ENCODE assay signal across 16 mouse cellular contexts in genomic region chr3:99447813-99448212, GRCm38 (mm10).
"Had no signal": no experiment of that assay in that cellular context is flagged by ENCODE, and none has a peak within 500 bp of the region (broad histone marks: within the 10 kb centered on the region; RNA-seq: fewer than 3 reads in every experiment).

No protein-coding gene starts in this region.

- H3K4me3 ChIP-seq: kidney, embryonic 15.5 days; left cerebral cortex, adult 2 months; limb, embryonic 12.5 days; liver, embryonic 12.5 days; midbrain, embryonic 10.5 days; neural tube, embryonic 13.5 days; stomach, embryonic 15.5 days had no signal

- ATAC-seq: liver, embryonic 12.5 days; midbrain, embryonic 16.5 days had no signal

- H3K27ac ChIP-seq: kidney, embryonic 15.5 days; left cerebral cortex, adult 2 months; limb, embryonic 12.5 days; liver, embryonic 12.5 days; midbrain, embryonic 10.5 days; neural tube, embryonic 13.5 days; stomach, embryonic 15.5 days had no signal

- H3K27me3 ChIP-seq: kidney, embryonic 15.5 days; limb, embryonic 12.5 days; liver, embryonic 12.5 days; neural tube, embryonic 13.5 days; stomach, embryonic 15.5 days had no signal

- H3K4me2 ChIP-seq: kidney, embryonic 15.5 days; limb, embryonic 12.5 days; liver, embryonic 12.5 days; lung, embryonic 14.5 days; neural tube, embryonic 13.5 days; stomach, embryonic 15.5 days had no signal

- H3K4me1 ChIP-seq: kidney, embryonic 15.5 days; liver, embryonic 12.5 days; midbrain, embryonic 10.5 days; neural tube, embryonic 13.5 days; stomach, embryonic 15.5 days had no signal

- H3K9ac ChIP-seq: kidney, embryonic 15.5 days; limb, embryonic 12.5 days; liver, embryonic 12.5 days; lung, embryonic 14.5 days; neural tube, embryonic 13.5 days; stomach, embryonic 15.5 days had no signal

- DNase-seq: kidney, adult 2 months; kidney, postnatal 14 days; lung, embryonic 14.5 days; lung, postnatal 10 days; lung, postnatal 4 days; right cerebral cortex, postnatal 14 days; thymus, adult 2 months; thymus, postnatal 25 days had no signal

- H3K9me3 ChIP-seq: kidney, embryonic 15.5 days; limb, embryonic 12.5 days; liver, embryonic 12.5 days; midbrain, embryonic 10.5 days; neural tube, embryonic 13.5 days; stomach, embryonic 15.5 days had no signal

- H3K36me3 ChIP-seq: kidney, embryonic 15.5 days; limb, embryonic 12.5 days; liver, embryonic 12.5 days; midbrain, embryonic 10.5 days; neural tube, embryonic 13.5 days; stomach, embryonic 15.5 days had no signal
